ENCODE assay signal across 20 mouse cellular contexts in the genomic region with DNA sequence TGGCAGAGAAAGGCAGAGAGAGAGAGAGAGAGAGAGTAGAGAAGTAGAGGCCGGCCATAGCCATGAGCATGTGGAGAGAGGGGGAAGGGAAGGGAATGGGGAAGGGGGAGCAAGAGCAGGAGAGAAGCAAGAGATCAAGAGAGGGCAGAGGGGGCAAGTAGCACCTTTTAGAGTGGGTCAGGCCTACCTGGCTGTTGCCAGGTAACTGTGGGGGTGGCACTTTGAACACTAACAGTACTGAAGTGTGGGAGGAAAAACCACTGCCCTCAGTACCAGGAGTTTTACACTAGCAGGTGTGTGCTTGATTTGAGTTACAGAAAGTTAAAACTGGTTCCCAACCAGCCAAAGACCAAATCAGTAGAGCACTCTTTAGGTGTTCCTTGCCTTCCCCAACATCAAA.
DNase-seq lines count a peak whose midpoint lies in the region; ATAC-seq and TF ChIP-seq lines count a peak whose summit lies in the region.
"Had no signal": no experiment of that assay in that cellular context is flagged by ENCODE, and none has a peak within 500 bp of the region (broad histone marks: within the 10 kb centered on the region; RNA-seq: fewer than 3 reads in every experiment).

No protein-coding gene starts in this region.

- no peak overlapping the region for H3K4me2 ChIP-seq in heart, embryonic 15.5 days
- H3K4me2 ChIP-seq in heart, embryonic 12.5 days: no peak overlapping the region
- no peak overlapping the region for H3K4me2 ChIP-seq in lung, embryonic 14.5 days
- H3K4me2 ChIP-seq: forebrain, embryonic 15.5 days; limb, embryonic 13.5 days; midbrain, embryonic 11.5 days; neural tube, embryonic 12.5 days had no signal

- H3K27ac ChIP-seq in heart, embryonic 15.5 days: peak overlapping the region; percentile 47
- no peak overlapping the region for H3K27ac ChIP-seq in heart, embryonic 12.5 days (ENCODE audit: poor library complexity, severe bottlenecking)
- peak overlapping the region; percentile 67 for H3K27ac ChIP-seq in lung, embryonic 14.5 days (ENCODE audit: low read depth)
- peak overlapping the region; percentile 52 for H3K27ac ChIP-seq in embryonic facial prominence, embryonic 10.5 days (replicated peaks)
- H3K27ac ChIP-seq in limb, embryonic 10.5 days: peak overlapping the region; percentile 42; the same call in 1 of the 2 replicates
- H3K27ac ChIP-seq: forebrain, embryonic 15.5 days; kidney, postnatal 0 days; limb, embryonic 13.5 days; neural tube, embryonic 12.5 days had no signal

- ATAC-seq in heart, embryonic 15.5 days (replicated peaks; ENCODE audit: insufficient number of reproducible peaks, insufficient read depth, low FRiP score, low read depth): no peak
- no peak for ATAC-seq in heart, embryonic 12.5 days (ENCODE audit: insufficient number of reproducible peaks, low FRiP score)
- peak; percentile 25; the same call in 1 of the 2 replicates for ATAC-seq in lung, embryonic 14.5 days (ENCODE audit: insufficient read depth)
- ATAC-seq: forebrain, embryonic 15.5 days; hindbrain, embryonic 16.5 days had no signal

- H3K9me3 ChIP-seq in heart, embryonic 15.5 days (replicated peaks): no peaks in the 10 kb centered on the region
- H3K9me3 ChIP-seq in heart, embryonic 12.5 days (replicated peaks): no peaks in the 10 kb centered on the region
- H3K9me3 ChIP-seq in lung, embryonic 14.5 days (ENCODE audit: low read depth, low read length): no peaks in the 10 kb centered on the region
- H3K9me3 ChIP-seq in embryonic facial prominence, embryonic 10.5 days: no peaks in the 10 kb centered on the region
- no peaks in the 10 kb centered on the region for H3K9me3 ChIP-seq in limb, embryonic 10.5 days (replicated peaks)
- H3K9me3 ChIP-seq: forebrain, embryonic 15.5 days; limb, embryonic 13.5 days; neural tube, embryonic 12.5 days had no signal

- 76% methylated on average over 1 of the region's 1 CpGs for WGBS in heart, embryonic 15.5 days
- WGBS in heart, embryonic 12.5 days: 47% methylated on average over 1 of the region's 1 CpGs
- 38% methylated on average over 1 of the region's 1 CpGs for WGBS in lung, embryonic 14.5 days
- WGBS in embryonic facial prominence, embryonic 10.5 days: 75% methylated on average over 1 of the region's 1 CpGs
- WGBS in limb, embryonic 10.5 days: 79% methylated on average over 1 of the region's 1 CpGs

- DNase-seq in lung, embryonic 14.5 days: no peak
- no peak for DNase-seq in lung, postnatal 25 days (ENCODE audit: low spot score)
- no peak for DNase-seq in embryonic facial prominence, embryonic 10.5 days (ENCODE audit: low spot score)
- DNase-seq in limb, embryonic 10.5 days (ENCODE audit: low spot score): no peak
- no peak for DNase-seq in right cerebral cortex, postnatal 25 days
- DNase-seq: adrenal gland, postnatal 36 days; B cell, adult 2 months; cerebellum, adult 2 months; cerebellum, postnatal 36 days; thymus, adult 18-20 months; thymus, postnatal 4 days had no signal

- H3K4me3 ChIP-seq in heart, embryonic 15.5 days: no peak overlapping the region
- H3K4me3 ChIP-seq in heart, embryonic 12.5 days: no peak overlapping the region
- H3K4me3 ChIP-seq in lung, embryonic 14.5 days (ENCODE audit: low read depth, low read length): no peak overlapping the region
- no peak overlapping the region for H3K4me3 ChIP-seq in embryonic facial prominence, embryonic 10.5 days
- H3K4me3 ChIP-seq in limb, embryonic 10.5 days: no peak overlapping the region
- H3K4me3 ChIP-seq: erythroblast, embryonic 14.5 days; forebrain, embryonic 15.5 days; limb, embryonic 13.5 days; neural tube, embryonic 12.5 days had no signal

- no peak for TF ChIP-seq CTCF in lung, embryonic 14.5 days (IDR thresholded peaks at IDR 0.05; ENCODE audit: low read depth)

- H3K36me3 ChIP-seq in heart, embryonic 15.5 days: no peaks in the 10 kb centered on the region
- H3K36me3 ChIP-seq in heart, embryonic 12.5 days: no peaks in the 10 kb centered on the region
- H3K36me3 ChIP-seq in lung, embryonic 14.5 days (ENCODE audit: insufficient read depth): no peaks in the 10 kb centered on the region
- H3K36me3 ChIP-seq in embryonic facial prominence, embryonic 10.5 days (replicated peaks): no peaks in the 10 kb centered on the region
- H3K36me3 ChIP-seq in limb, embryonic 10.5 days: no peaks in the 10 kb centered on the region
- H3K36me3 ChIP-seq: forebrain, embryonic 15.5 days; limb, embryonic 13.5 days; neural tube, embryonic 12.5 days had no signal

- no peaks in the 10 kb centered on the region for H3K27me3 ChIP-seq in heart, embryonic 15.5 days
- H3K27me3 ChIP-seq in heart, embryonic 12.5 days (replicated peaks): no peaks in the 10 kb centered on the region
- H3K27me3 ChIP-seq in lung, embryonic 14.5 days (ENCODE audit: insufficient read depth, low read length): no peaks in the 10 kb centered on the region
- no peaks in the 10 kb centered on the region for H3K27me3 ChIP-seq in embryonic facial prominence, embryonic 10.5 days (replicated peaks; ENCODE audit: low read depth, poor library complexity, severe bottlenecking)
- no peaks in the 10 kb centered on the region for H3K27me3 ChIP-seq in limb, embryonic 10.5 days (ENCODE audit: low read depth, poor library complexity, severe bottlenecking)
- H3K27me3 ChIP-seq: forebrain, embryonic 15.5 days; limb, embryonic 13.5 days; neural tube, embryonic 12.5 days had no signal

- no peak overlapping the region for H3K9ac ChIP-seq in heart, embryonic 15.5 days
- no peak overlapping the region for H3K9ac ChIP-seq in heart, embryonic 12.5 days
- no peak overlapping the region for H3K9ac ChIP-seq in lung, embryonic 14.5 days
- H3K9ac ChIP-seq: forebrain, embryonic 15.5 days; limb, embryonic 13.5 days; neural tube, embryonic 12.5 days had no signal

- peaks cover 15% of the 10 kb centered on the region for H3K4me1 ChIP-seq in heart, embryonic 15.5 days (replicated peaks)
- H3K4me1 ChIP-seq in heart, embryonic 12.5 days (replicated peaks): peaks cover 14% of the 10 kb centered on the region
- peaks cover 19% of the 10 kb centered on the region for H3K4me1 ChIP-seq in lung, embryonic 14.5 days (ENCODE audit: insufficient read depth)
- H3K4me1 ChIP-seq in embryonic facial prominence, embryonic 10.5 days: peaks cover 19% of the 10 kb centered on the region
- peaks cover 28% of the 10 kb centered on the region for H3K4me1 ChIP-seq in limb, embryonic 10.5 days
- H3K4me1 ChIP-seq: forebrain, embryonic 15.5 days had no signal
